Mouse (Mus musculus): Measurements from ENCODE around the gene Comp. TPM values are rescaled to one million over a fixed set of nuclear protein-coding genes. Genes with fewer than 3 reads are reported as not detected.

Comp gene
- total RNA-seq, 1 experiment from 2014 or later, result 0.27 TPM

Other genes starting within 250 kb of the Comp start
- gene Nr2c2ap, start 242.2 kb upstream of the Comp start, total RNA-seq (2021), result 21.1 and 21.3 TPM in 2 replicates
- gene Rfxank, start 234.4 kb upstream of the Comp start, total RNA-seq (2021), result 14.6 and 17.6 TPM in 2 replicates
- gene Borcs8, start 234.1 kb upstream of the Comp start, total RNA-seq (2021), result 70.3 and 71.8 TPM in 2 replicates
- gene Mef2b, start 233.8 kb upstream of the Comp start, total RNA-seq (2021), result 0.79 TPM in 1 of 2 replicates, not detected in the other
- 55.6 and 76.6 TPM in 2 replicates for gene Tmem161a, start 201.2 kb upstream of the Comp start, total RNA-seq (2021)
- gene Slc25a42, start 161.3 kb upstream of the Comp start, total RNA-seq (2021), result 57.7 and 65.6 TPM in 2 replicates
- 45.2 and 50.7 TPM in 2 replicates for gene Sugp2, start 139.3 kb upstream of the Comp start, total RNA-seq (2021)
- 11.3 and 20.8 TPM in 2 replicates for gene Armc6, start 139.1 kb upstream of the Comp start, total RNA-seq (2021)
- 20.2 and 23.0 TPM in 2 replicates for gene Homer3, start 90.7 kb upstream of the Comp start, total RNA-seq (2021)
- 50.1 and 64.7 TPM in 2 replicates for gene Ddx49, start 71.1 kb upstream of the Comp start, total RNA-seq (2021)
- 184 and 238 TPM in 2 replicates for gene Cope, start 71.0 kb upstream of the Comp start, total RNA-seq (2021)
- gene Cers1, start 57.8 kb upstream of the Comp start, total RNA-seq (2021), result 2.9 and 3.4 TPM in 2 replicates
- gene Gdf1, start 43.7 kb upstream of the Comp start, total RNA-seq (2021), result 2.0 TPM in 1 of 2 replicates, not detected in the other
- gene Upf1, start 20.3 kb upstream of the Comp start, total RNA-seq (2021), result 71.3 and 76.9 TPM in 2 replicates
- 23.9 and 28.8 TPM in 2 replicates for gene Crtc1, start 66.0 kb downstream of the Comp start, total RNA-seq (2021)
- 22.3 and 24.9 TPM in 2 replicates for gene Klhl26, start 103.4 kb downstream of the Comp start, total RNA-seq (2021)
- gene Tmem59l, start 113.8 kb downstream of the Comp start, total RNA-seq (2021), result 10.1 and 10.2 TPM in 2 replicates
- gene Crlf1, start 119.6 kb downstream of the Comp start, total RNA-seq (2021), result 0.18 TPM in 1 of 2 replicates, not detected in the other
- 141 and 158 TPM in 2 replicates for gene Rex1bd, start 133.2 kb downstream of the Comp start, total RNA-seq (2021)
- gene Uba52, start 137.2 kb downstream of the Comp start, total RNA-seq (2021), result 1,380 and 1,587 TPM in 2 replicates
- 361 and 404 TPM in 2 replicates for gene Fkbp8, start 154.2 kb downstream of the Comp start, total RNA-seq (2021)
- 68.9 and 85.4 TPM in 2 replicates for gene Kxd1, start 154.4 kb downstream of the Comp start, total RNA-seq (2021)
- 24.3 and 29.8 TPM in 2 replicates for gene Ell, start 165.9 kb downstream of the Comp start, total RNA-seq (2021)
- 89.7 and 101 TPM in 2 replicates for gene Isyna1, start 220.8 kb downstream of the Comp start, total RNA-seq (2021)
- gene Ssbp4, start 235.3 kb downstream of the Comp start, total RNA-seq (2021), result 82.0 and 88.2 TPM in 2 replicates
- gene Lrrc25, start 242.6 kb downstream of the Comp start, total RNA-seq (2021), result 1.0 and 2.2 TPM in 2 replicates

All from adrenal gland, postnatal 25 days (tissue).